Mouse (Mus musculus) forebrain, embryonic 12.5 days (tissue): ENCODE data around the gene Olfr1046. TPM values are rescaled to one million over a fixed set of nuclear protein-coding genes. Genes with fewer than 3 reads are reported as not detected.
"Not testable (repeated sequence)": the region's sequence is repeated elsewhere in the genome, so short reads cannot be mapped to it uniquely, and the experiment has no call there.

Source experiments
- ATAC-seq: fragments of 200-750 bp; cut with Nextera tagmentation; 2 replicates; pipeline ENCODE4 v1.8.0; 2017; ENCODE audit warnings: moderate TSS enrichment; ENCODE audit not compliant: low FRiP score
- H3K27ac ChIP-seq: fragments of 300-500 bp; sonication (generic); 2 replicates; pipeline ENCODE4 v1.5.1; 2016; ENCODE audit warnings: mild to moderate bottlenecking
- H3K27me3 ChIP-seq: fragments of 300-500 bp; sonication (generic); 2 replicates; pipeline ENCODE4 v1.6.1; 2016; ENCODE audit warnings: mild to moderate bottlenecking
- H3K36me3 ChIP-seq: fragments of 300-500 bp; sonication (generic); replicated peaks from 2 replicates; pipeline ENCODE4 v1.6.1; 2016; ENCODE audit warnings: mild to moderate bottlenecking
- H3K4me1 ChIP-seq: fragments of 300-500 bp; sonication (generic); 2 replicates; pipeline ENCODE4 v1.6.1; 2016
- H3K4me2 ChIP-seq: fragments of 300-500 bp; sonication (generic); 2 replicates; pipeline ENCODE4 v1.6.1; 2016; ENCODE audit warnings: mild to moderate bottlenecking, moderate library complexity
- H3K4me3 ChIP-seq: fragments of 300-500 bp; sonication (generic); replicated peaks from 2 replicates; pipeline ENCODE4 v1.5.1; 2016; ENCODE audit warnings: mild to moderate bottlenecking
- H3K9ac ChIP-seq: fragments of 300-500 bp; sonication (generic); 2 replicates; pipeline ENCODE4 v1.6.1; 2016; ENCODE audit warnings: mild to moderate bottlenecking
- H3K9me3 ChIP-seq: fragments of 300-500 bp; sonication (generic); 2 replicates; pipeline ENCODE4 v1.6.1; 2016
- WGBS: fragments of 180-500 bp; shearing (Covaris S2); methylation state at CpG from one replicate; pipeline ENCODE4 v1.1.7; 2016; 5-methylcytosine and 5-hydroxymethylcytosine counted together
- polyA plus RNA-seq: library from polyadenylated mRNA; unstranded; fragments of >200 nt; fragmentation: Nextera tagmentation; extraction: Ambion mirVana; gene quantifications from 2 replicates; pipeline ENCODE4 v1.2.1, GENCODE M21; 2016

Gene Olfr1046
- not detected in 2 replicates for polyA plus RNA-seq

DNA sequence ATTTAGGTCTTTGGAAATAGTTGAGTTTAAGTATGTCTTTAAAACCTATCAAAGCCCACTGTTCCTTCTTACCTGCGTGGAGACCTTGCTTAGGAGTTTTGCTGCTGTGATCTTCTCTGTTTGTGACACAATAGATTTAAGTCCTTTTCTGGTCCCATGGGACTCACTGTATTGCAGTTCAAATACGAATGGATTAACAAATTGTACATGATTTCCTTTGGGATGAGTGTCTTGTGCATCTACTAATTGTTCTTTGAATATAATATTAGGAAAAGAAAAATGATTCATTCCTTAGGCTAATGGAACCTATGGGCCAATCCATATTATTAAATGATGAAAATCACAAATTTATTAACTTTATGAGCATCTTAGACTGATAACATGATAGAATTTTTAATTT, at the start of gene Olfr1046:
Olfr1046 (minus strand) TSS at position 101 of the 400 bp plus-strand sequence.
- Histone ChIP-seq H3K27me3 (no peaks in the 10 kb centered on the region), H3K9ac (no peak within 1 kb of the TSS), H3K9me3 (no peaks in the 10 kb centered on the region), H3K4me1 (no peaks in the 10 kb centered on the region), H3K27ac (no peak within 1 kb of the TSS), H3K4me3 (no peak within 1 kb of the TSS), H3K36me3 (no peaks in the 10 kb centered on the region), H3K4me2 (no peak within 1 kb of the TSS)
- no peak for ATAC-seq
- WGBS, result 75% methylated on average over 2 of the region's 2 CpGs

DNA sequence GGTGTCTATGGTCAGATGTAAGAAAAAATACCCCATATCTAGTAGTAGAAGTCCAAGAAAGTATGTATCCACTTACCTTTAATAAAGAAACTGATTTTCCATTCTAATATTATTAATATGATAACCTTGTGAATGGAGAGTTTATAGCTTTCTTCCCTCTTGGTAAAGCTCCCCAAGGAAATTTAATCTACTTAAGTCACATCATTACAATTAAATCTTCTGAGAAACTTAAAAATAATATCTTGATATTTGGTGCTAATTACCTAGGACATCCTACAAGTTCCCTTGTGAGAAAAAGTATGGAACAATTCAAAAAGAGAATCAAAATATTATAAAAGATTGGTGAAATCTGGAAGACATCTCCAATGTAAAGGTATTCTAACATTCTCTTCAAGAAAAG, 39.1 kb upstream of the Olfr1046 start, which contains the start of gene Olfr1049:
Olfr1049 (minus strand) TSS at position 101 of the 400 bp plus-strand sequence.
- H3K27me3 ChIP-seq, H3K4me1 ChIP-seq, H3K4me2 ChIP-seq, ATAC-seq, H3K9me3 ChIP-seq, H3K27ac ChIP-seq, H3K36me3 ChIP-seq, H3K4me3 ChIP-seq, H3K9ac ChIP-seq: not testable (repeated sequence)

DNA sequence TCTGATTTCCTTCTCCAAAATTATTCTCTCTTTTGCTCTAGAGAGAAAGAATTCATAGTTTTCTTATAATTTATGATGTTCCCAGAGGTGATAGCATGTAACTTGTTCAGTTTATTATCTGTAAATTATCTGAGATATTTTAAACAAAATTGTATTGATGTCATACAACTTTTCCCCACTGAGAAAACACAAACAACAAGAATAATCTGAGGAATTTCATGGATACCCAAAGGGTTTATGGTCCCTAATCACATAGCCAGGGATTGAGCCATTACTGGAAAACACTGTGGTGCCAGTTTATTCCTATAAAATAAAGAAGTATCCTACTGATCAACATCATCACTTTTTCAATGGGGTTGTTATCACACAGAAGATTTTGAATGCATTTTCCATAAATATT, 21.1 kb upstream of the Olfr1046 start, which contains the start of gene Olfr1048:
Olfr1048 (minus strand) TSS at position 101 of the 400 bp plus-strand sequence.
- H3K9me3 ChIP-seq, result no peaks in the 10 kb centered on the region
- ATAC-seq, result no peak
- no peak within 1 kb of the TSS for H3K9ac ChIP-seq
- H3K27ac ChIP-seq, result no peak within 1 kb of the TSS
- H3K4me2 ChIP-seq, result no peak within 1 kb of the TSS
- H3K27me3 ChIP-seq, result no peaks in the 10 kb centered on the region
- H3K4me3 ChIP-seq, result no peak within 1 kb of the TSS
- H3K4me1 ChIP-seq, result no peaks in the 10 kb centered on the region
- H3K36me3 ChIP-seq, result no peaks in the 10 kb centered on the region

- H3K9ac ChIP-seq, result no peak within 1 kb of the TSS
- H3K27ac ChIP-seq, result no peak within 1 kb of the TSS
- H3K4me2 ChIP-seq, result no peak within 1 kb of the TSS
- H3K4me1 ChIP-seq, result no peaks in the 10 kb centered on the region
- H3K36me3 ChIP-seq, result no peaks in the 10 kb centered on the region
- H3K9me3 ChIP-seq, result no peaks in the 10 kb centered on the region
- 94% methylated on average over 1 of the region's 1 CpGs for WGBS
- no peak within 1 kb of the TSS for H3K4me3 ChIP-seq
- no peak for ATAC-seq
- H3K27me3 ChIP-seq, result no peaks in the 10 kb centered on the region
Measured at GRCm38 (mm10) chr2:86231301-86231700, 12.2 kb upstream of the Olfr1046 start, which contains the start of gene Olfr1047. Olfr1047 (minus strand) TSS chr2:86231401.

DNA sequence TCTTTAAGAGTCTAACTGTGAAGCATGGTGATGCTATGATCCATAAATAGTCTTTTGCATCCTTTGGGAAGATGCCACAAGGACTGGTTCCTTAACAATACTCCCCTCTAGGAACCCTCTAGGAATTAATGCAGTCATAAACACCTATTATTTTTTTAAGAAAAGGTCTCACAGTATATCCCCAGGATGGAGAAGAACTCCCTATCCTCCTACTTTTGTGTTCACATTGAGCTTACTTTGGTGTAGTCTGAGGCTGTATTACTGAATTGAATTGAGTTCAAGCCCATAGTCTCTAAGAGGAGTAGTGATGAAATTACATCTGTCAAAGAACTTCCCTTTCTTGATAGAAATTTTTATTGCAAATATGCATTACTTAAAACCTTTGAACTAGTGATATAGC, 16.2 kb downstream of the Olfr1046 start, which contains the start of gene Olfr1045:
Olfr1045 (minus strand) TSS at position 101 of the 400 bp plus-strand sequence.
- Histone ChIP-seq H3K27me3 (no peaks in the 10 kb centered on the region), H3K9ac (no peak within 1 kb of the TSS), H3K4me1 (no peaks in the 10 kb centered on the region), H3K9me3 (no peaks in the 10 kb centered on the region), H3K27ac (no peak within 1 kb of the TSS), H3K36me3 (no peaks in the 10 kb centered on the region), H3K4me3 (no peak within 1 kb of the TSS), H3K4me2 (no peak within 1 kb of the TSS)
- no peak for ATAC-seq

- H3K27ac ChIP-seq, result no peak overlapping the region
- no peak overlapping the region for H3K4me3 ChIP-seq
- H3K9me3 ChIP-seq, result no peaks in the 10 kb centered on the region
- ATAC-seq, result no peak
- H3K9ac ChIP-seq, result no peak overlapping the region
- WGBS, result 44% methylated on average over 1 of the region's 1 CpGs
- no peaks in the 10 kb centered on the region for H3K4me1 ChIP-seq
- H3K36me3 ChIP-seq, result no peaks in the 10 kb centered on the region
- H3K27me3 ChIP-seq, result no peaks in the 10 kb centered on the region
- no peak overlapping the region for H3K4me2 ChIP-seq
Measured at GRCm38 (mm10) chr2:86195863-86196262, 23.3 kb downstream of the Olfr1046 start.

DNA sequence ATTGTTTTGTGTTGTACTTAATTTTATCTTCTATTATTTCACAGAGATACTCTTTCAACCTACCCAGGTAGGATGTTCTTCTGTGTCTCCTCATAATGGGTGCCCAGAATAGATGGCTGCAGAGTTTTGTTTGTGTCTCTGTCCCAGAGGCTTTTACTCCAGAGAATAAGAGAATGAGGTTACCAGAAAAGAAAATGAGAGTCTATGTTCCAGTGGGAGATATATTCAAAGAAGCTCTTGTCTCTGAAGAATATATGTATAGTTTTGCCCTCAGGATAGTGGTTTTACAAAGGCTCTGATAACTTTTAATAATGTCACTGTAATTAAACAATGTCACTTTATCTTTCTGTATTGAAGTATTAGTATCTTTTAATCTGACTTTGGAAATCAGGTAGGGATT, 33.5 kb downstream of the Olfr1046 start, which contains the start of gene Olfr52:
Olfr52 (minus strand) TSS at position 101 of the 400 bp plus-strand sequence.
- no peak for ATAC-seq
- Histone ChIP-seq H3K27me3 (no peaks in the 10 kb centered on the region), H3K4me2 (no peak within 1 kb of the TSS), H3K4me1 (no peaks in the 10 kb centered on the region), H3K36me3 (no peaks in the 10 kb centered on the region), H3K9ac (no peak within 1 kb of the TSS), H3K27ac (no peak within 1 kb of the TSS), H3K4me3 (no peak within 1 kb of the TSS), H3K9me3 (no peaks in the 10 kb centered on the region)

GRCm38 (mm10) chr2:86179950-86180349, 39.2 kb downstream of the Olfr1046 start:
- Histone ChIP-seq H3K27ac (no peak overlapping the region), H3K4me1 (no peaks in the 10 kb centered on the region), H3K36me3 (no peaks in the 10 kb centered on the region), H3K4me3 (no peak overlapping the region), H3K27me3 (no peaks in the 10 kb centered on the region), H3K9ac (no peak overlapping the region), H3K9me3 (no peaks in the 10 kb centered on the region), H3K4me2 (no peak overlapping the region)
- 77% methylated on average over 3 of the region's 3 CpGs for WGBS
- ATAC-seq, result no peak

DNA sequence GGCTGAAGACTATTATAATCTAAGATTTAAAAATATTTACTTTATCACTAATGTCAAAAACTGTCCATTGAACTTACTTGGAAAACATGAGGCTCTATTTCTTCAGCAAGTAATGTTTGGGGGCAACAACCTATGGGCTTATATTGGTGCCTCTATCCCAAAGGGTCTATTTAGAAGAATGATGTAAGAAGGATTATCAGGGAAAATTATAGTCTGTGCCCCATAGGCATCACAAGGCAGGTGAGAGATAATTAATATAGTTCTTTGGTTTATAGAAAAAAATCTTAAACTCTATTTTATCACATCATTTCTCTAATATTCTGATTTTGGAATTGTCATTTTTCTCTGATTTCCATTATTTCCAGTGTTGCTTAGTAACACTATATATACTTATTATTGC, 41.4 kb downstream of the Olfr1046 start, which contains the start of gene Olfr1044:
Olfr1044 (minus strand) TSS at position 101 of the 400 bp plus-strand sequence.
- Histone ChIP-seq H3K4me3 (no peak within 1 kb of the TSS), H3K4me1 (no peaks in the 10 kb centered on the region), H3K4me2 (no peak within 1 kb of the TSS), H3K27ac (no peak within 1 kb of the TSS), H3K27me3 (no peaks in the 10 kb centered on the region), H3K36me3 (no peaks in the 10 kb centered on the region), H3K9ac (no peak within 1 kb of the TSS), H3K9me3 (no peaks in the 10 kb centered on the region)
- no peak for ATAC-seq

- not testable (repeated sequence) for H3K4me1 ChIP-seq, ATAC-seq
- 86% methylated on average over 7 of the region's 7 CpGs for WGBS
Measured at GRCm38 (mm10) chr2:86175422-86175821, 43.7 kb downstream of the Olfr1046 start.

GRCm38 (mm10) chr2:86167422-86167821, 51.7 kb downstream of the Olfr1046 start, which contains the start of gene Olfr1043:
Olfr1043 (minus strand) TSS chr2:86167522.
- no peaks in the 10 kb centered on the region for H3K36me3 ChIP-seq
- no peak within 1 kb of the TSS for H3K4me3 ChIP-seq
- ATAC-seq, result no peak
- 90% methylated on average over 2 of the region's 2 CpGs for WGBS
- no peak within 1 kb of the TSS for H3K9ac ChIP-seq
- H3K9me3 ChIP-seq, result no peaks in the 10 kb centered on the region
- H3K4me1 ChIP-seq, result no peaks in the 10 kb centered on the region
- H3K27ac ChIP-seq, result no peak within 1 kb of the TSS
- no peaks in the 10 kb centered on the region for H3K27me3 ChIP-seq
- no peak within 1 kb of the TSS for H3K4me2 ChIP-seq

More at GRCm38 (mm10) chr2:86175422-86175821, 43.7 kb downstream of the Olfr1046 start:
- not testable (repeated sequence) for H3K4me3 ChIP-seq, H3K36me3 ChIP-seq, H3K9ac ChIP-seq, H3K9me3 ChIP-seq, H3K27ac ChIP-seq, H3K4me2 ChIP-seq, H3K27me3 ChIP-seq
